Mouse (Mus musculus): Measurements from ENCODE around the gene Rsrc1.

DNA sequence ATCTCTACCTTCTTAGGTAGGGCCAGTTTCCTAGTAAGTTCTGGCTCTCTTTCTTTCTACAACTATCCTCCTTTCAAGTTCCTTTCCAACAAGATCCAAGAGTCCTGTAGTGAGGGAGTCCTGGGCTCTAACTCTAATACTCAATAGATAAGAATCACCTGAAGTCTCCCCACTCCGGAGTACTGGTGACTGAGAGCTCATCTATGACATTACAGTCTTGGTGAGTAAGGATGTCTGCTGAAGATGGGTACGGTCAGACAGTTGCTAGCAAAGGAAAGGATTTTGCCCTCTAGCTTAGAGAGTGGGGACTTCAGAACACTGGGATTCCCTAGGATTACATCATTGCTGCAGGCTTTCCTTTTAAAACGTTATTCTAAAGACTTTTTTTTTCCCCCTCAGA, 6.7 kb upstream of the Rsrc1 start:
- TF ChIP-seq CTCF (IDR thresholded peaks at IDR 0.05; ENCODE audit: low read depth, low read length) (no peak), POLR2A (IDR thresholded peaks at IDR 0.05; ENCODE audit: borderline replicate concordance, low read depth, low read length) (no peak)

Data from bone marrow macrophage, adult 2 months (primary cell).